Mouse (Mus musculus): Measurements from ENCODE around the gene Gipc3. TPM values are rescaled to one million over a fixed set of nuclear protein-coding genes. Genes with fewer than 3 reads are reported as not detected.

The Gipc3 gene
- polyA plus RNA-seq, 1 experiment from 2014 or later = 0.05 TPM

GRCm38 (mm10) chr10:81341333-81341949 lies 1.6 kb downstream of the Gipc3 start:
- Histone ChIP-seq H3K4me3 (replicated peaks; ENCODE audit: low read length) (no peak overlapping the region), H3K9me3 (replicated peaks; ENCODE audit: control insufficient read depth, low read length) (no peaks in the 10 kb centered on the region), H3K4me1 (ENCODE audit: control insufficient read depth, insufficient read depth, low read length) (peaks cover 16% of the 10 kb centered on the region), H3K9ac (ENCODE audit: low read length) (no peak overlapping the region), H3K27me3 (ENCODE audit: control insufficient read depth, insufficient read depth, low read length) (peaks cover 20% of the 10 kb centered on the region), H3K4me2 (ENCODE audit: low read depth, low read length) (no peak overlapping the region), H3K27ac (ENCODE audit: low read length) (no peak overlapping the region), H3K36me3 (ENCODE audit: control insufficient read depth, insufficient read depth, low read length) (no peaks in the 10 kb centered on the region)
- no peak for ATAC-seq (ENCODE audit: insufficient read depth, low FRiP score)
- WGBS = 36% methylated on average over 16 of the region's 16 CpGs

DNA sequence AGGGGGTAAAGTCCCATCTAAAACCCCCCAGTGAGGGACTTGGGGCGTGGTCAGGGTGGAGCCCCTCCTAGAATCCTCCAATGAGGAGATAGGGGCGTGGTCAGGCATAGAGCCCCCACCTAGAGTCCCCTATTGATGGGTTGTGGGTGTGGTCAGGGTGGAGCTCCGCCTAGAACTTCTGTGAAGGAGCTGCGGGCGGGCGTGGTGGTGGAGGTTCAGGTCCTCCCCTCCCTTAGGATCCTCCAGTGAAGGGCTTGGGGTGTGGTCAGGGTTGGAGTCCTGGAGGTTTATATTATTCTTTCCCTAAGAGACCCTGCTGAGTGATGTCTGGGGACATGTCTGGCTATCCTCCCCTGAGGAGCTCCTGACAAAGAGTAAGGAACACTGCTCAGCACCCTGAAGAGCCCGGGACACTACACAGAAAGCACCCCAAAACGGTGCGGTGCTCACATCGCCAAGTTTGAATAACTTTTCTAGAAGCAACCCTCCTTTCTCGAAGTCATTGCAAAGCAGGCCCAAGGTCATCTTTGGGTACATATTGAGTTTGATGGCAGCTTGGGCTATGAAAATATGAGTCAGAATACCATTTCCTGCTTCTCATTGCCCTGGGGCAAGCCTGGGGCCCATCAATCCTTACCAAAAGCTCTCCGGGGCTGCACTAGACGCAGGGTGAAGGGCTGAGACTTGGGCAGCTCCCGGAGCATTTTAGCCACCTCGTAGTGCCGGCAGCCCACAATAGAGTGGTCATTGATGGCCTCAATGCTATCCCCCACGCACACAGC lies 2.3 kb downstream of the Gipc3 start:
- H3K4me3 ChIP-seq (replicated peaks; ENCODE audit: low read length) = no peak overlapping the region
- H3K4me2 ChIP-seq (ENCODE audit: low read depth, low read length) = no peak overlapping the region
- no peak overlapping the region for H3K9ac ChIP-seq (ENCODE audit: low read length)
- peaks cover 19% of the 10 kb centered on the region; the same call in 1 of the 2 replicates for H3K4me1 ChIP-seq (ENCODE audit: control insufficient read depth, insufficient read depth, low read length)
- H3K36me3 ChIP-seq (ENCODE audit: control insufficient read depth, insufficient read depth, low read length) = no peaks in the 10 kb centered on the region
- ATAC-seq (ENCODE audit: insufficient read depth, low FRiP score) = no peak
- no peak overlapping the region for H3K27ac ChIP-seq (ENCODE audit: low read length)
- 46% methylated on average over 17 of the region's 17 CpGs for WGBS
- peaks cover 20% of the 10 kb centered on the region for H3K27me3 ChIP-seq (ENCODE audit: control insufficient read depth, insufficient read depth, low read length)
- H3K9me3 ChIP-seq (replicated peaks; ENCODE audit: control insufficient read depth, low read length) = no peaks in the 10 kb centered on the region

GRCm38 (mm10) chr10:81336558-81336957 lies 6.5 kb downstream of the Gipc3 start:
- Histone ChIP-seq H3K27me3 (ENCODE audit: control insufficient read depth, insufficient read depth, low read length) (no peaks in the 10 kb centered on the region), H3K36me3 (ENCODE audit: control insufficient read depth, insufficient read depth, low read length) (no peaks in the 10 kb centered on the region), H3K9me3 (replicated peaks; ENCODE audit: control insufficient read depth, low read length) (no peaks in the 10 kb centered on the region), H3K4me2 (ENCODE audit: low read depth, low read length) (no peak overlapping the region), H3K9ac (ENCODE audit: low read length) (peak overlapping the region; percentile 51; the same call in 1 of the 2 replicates), H3K4me3 (replicated peaks; ENCODE audit: low read length) (no peak overlapping the region), H3K27ac (ENCODE audit: low read length) (peak overlapping the region; percentile 94), H3K4me1 (ENCODE audit: control insufficient read depth, insufficient read depth, low read length) (peaks cover 31% of the 10 kb centered on the region)
- ATAC-seq (ENCODE audit: insufficient read depth, low FRiP score) = no peak
- WGBS = 85% methylated on average over 4 of the region's 4 CpGs

- no peaks in the 10 kb centered on the region for H3K27me3 ChIP-seq (ENCODE audit: control insufficient read depth, insufficient read depth, low read length)
- H3K9ac ChIP-seq (ENCODE audit: low read length) = peak overlapping the region; percentile 56; the same call in 1 of the 2 replicates
- H3K4me3 ChIP-seq (replicated peaks; ENCODE audit: low read length) = no peak overlapping the region
- peak overlapping the region; percentile 94 for H3K27ac ChIP-seq (ENCODE audit: low read length)
- peak; percentile 75 for ATAC-seq (ENCODE audit: insufficient read depth, low FRiP score)
- H3K36me3 ChIP-seq (ENCODE audit: control insufficient read depth, insufficient read depth, low read length) = no peaks in the 10 kb centered on the region
- WGBS = 41% methylated on average over 17 of the region's 19 CpGs
- H3K4me2 ChIP-seq (ENCODE audit: low read depth, low read length) = peak overlapping the region; percentile 20
- H3K9me3 ChIP-seq (replicated peaks; ENCODE audit: control insufficient read depth, low read length) = no peaks in the 10 kb centered on the region
- H3K4me1 ChIP-seq (ENCODE audit: control insufficient read depth, insufficient read depth, low read length) = peaks cover 30% of the 10 kb centered on the region
Measured at GRCm38 (mm10) chr10:81335393-81336340, 7.4 kb downstream of the Gipc3 start.

GRCm38 (mm10) chr10:81334324-81334723 lies 8.7 kb downstream of the Gipc3 start:
- WGBS = 71% methylated on average over 11 of the region's 11 CpGs
- no peaks in the 10 kb centered on the region for H3K36me3 ChIP-seq (ENCODE audit: control insufficient read depth, insufficient read depth, low read length)
- H3K4me3 ChIP-seq (replicated peaks; ENCODE audit: low read length) = no peak overlapping the region
- peaks cover 37% of the 10 kb centered on the region for H3K4me1 ChIP-seq (ENCODE audit: control insufficient read depth, insufficient read depth, low read length)
- no peaks in the 10 kb centered on the region for H3K27me3 ChIP-seq (ENCODE audit: control insufficient read depth, insufficient read depth, low read length)
- no peak for ATAC-seq (ENCODE audit: insufficient read depth, low FRiP score)
- peak overlapping the region; percentile 94 for H3K27ac ChIP-seq (ENCODE audit: low read length)
- H3K9ac ChIP-seq (ENCODE audit: low read length) = peak overlapping the region; percentile 33; the same call in 1 of the 2 replicates
- H3K9me3 ChIP-seq (replicated peaks; ENCODE audit: control insufficient read depth, low read length) = no peaks in the 10 kb centered on the region
- no peak overlapping the region for H3K4me2 ChIP-seq (ENCODE audit: low read depth, low read length)

GRCm38 (mm10) chr10:81332277-81332676 lies 10.8 kb downstream of the Gipc3 start:
- peaks cover 50% of the 10 kb centered on the region for H3K4me1 ChIP-seq (ENCODE audit: control insufficient read depth, insufficient read depth, low read length)
- no peak overlapping the region for H3K27ac ChIP-seq (ENCODE audit: low read length)
- H3K4me2 ChIP-seq (ENCODE audit: low read depth, low read length) = peak overlapping the region; percentile 8; the same call in 1 of the 2 replicates
- ATAC-seq (ENCODE audit: insufficient read depth, low FRiP score) = no peak
- no peaks in the 10 kb centered on the region for H3K9me3 ChIP-seq (replicated peaks; ENCODE audit: control insufficient read depth, low read length)
- no peaks in the 10 kb centered on the region for H3K36me3 ChIP-seq (ENCODE audit: control insufficient read depth, insufficient read depth, low read length)
- WGBS = 37% methylated on average over 29 of the region's 29 CpGs
- H3K9ac ChIP-seq (ENCODE audit: low read length) = peak overlapping the region; percentile 23; the same call in 1 of the 2 replicates
- peak overlapping the region; percentile 12 for H3K4me3 ChIP-seq (replicated peaks; ENCODE audit: low read length)
- no peaks in the 10 kb centered on the region for H3K27me3 ChIP-seq (ENCODE audit: control insufficient read depth, insufficient read depth, low read length)

- peaks cover 16% of the 10 kb centered on the region for H3K36me3 ChIP-seq (ENCODE audit: control insufficient read depth, insufficient read depth, low read length)
- 49% methylated on average over 4 of the region's 4 CpGs for WGBS
- peak overlapping the region; percentile 97 for H3K27ac ChIP-seq (ENCODE audit: low read length)
- ATAC-seq (ENCODE audit: insufficient read depth, low FRiP score) = peak; percentile 0; the same call in 1 of the 2 replicates
- H3K27me3 ChIP-seq (ENCODE audit: control insufficient read depth, insufficient read depth, low read length) = no peaks in the 10 kb centered on the region
- peaks cover 37% of the 10 kb centered on the region for H3K4me1 ChIP-seq (ENCODE audit: control insufficient read depth, insufficient read depth, low read length)
- peak overlapping the region; percentile 71 for H3K9ac ChIP-seq (ENCODE audit: low read length)
- H3K9me3 ChIP-seq (replicated peaks; ENCODE audit: control insufficient read depth, low read length) = no peaks in the 10 kb centered on the region
- H3K4me3 ChIP-seq (replicated peaks; ENCODE audit: low read length) = peak overlapping the region; percentile 44
- H3K4me2 ChIP-seq (ENCODE audit: low read depth, low read length) = peak overlapping the region; percentile 62
Measured at GRCm38 (mm10) chr10:81330007-81330406, 13.1 kb downstream of the Gipc3 start.

- peak overlapping the region; percentile 97 for H3K27ac ChIP-seq (ENCODE audit: low read length)
- H3K9ac ChIP-seq (ENCODE audit: low read length) = peak overlapping the region; percentile 71
- H3K9me3 ChIP-seq (replicated peaks; ENCODE audit: control insufficient read depth, low read length) = no peaks in the 10 kb centered on the region
- peak; percentile 82 for ATAC-seq (ENCODE audit: insufficient read depth, low FRiP score)
- peaks cover 30% of the 10 kb centered on the region for H3K4me1 ChIP-seq (ENCODE audit: control insufficient read depth, insufficient read depth, low read length)
- H3K4me3 ChIP-seq (replicated peaks; ENCODE audit: low read length) = peak overlapping the region; percentile 44
- peak overlapping the region; percentile 62 for H3K4me2 ChIP-seq (ENCODE audit: low read depth, low read length)
- H3K36me3 ChIP-seq (ENCODE audit: control insufficient read depth, insufficient read depth, low read length) = peaks cover 21% of the 10 kb centered on the region
- WGBS = 33% methylated on average over 10 of the region's 10 CpGs
- H3K27me3 ChIP-seq (ENCODE audit: control insufficient read depth, insufficient read depth, low read length) = no peaks in the 10 kb centered on the region
Measured at GRCm38 (mm10) chr10:81329194-81329975, 13.7 kb downstream of the Gipc3 start.

Measured in stomach, embryonic 16.5 days (tissue).